Mouse (Mus musculus) liver, adult (tissue): ENCODE data around the gene Nos1.

Experiments used
- GATA4 ChIP-seq: IDR thresholded peaks from 2 replicates; pipeline ENCODE4 v1.6.1; 2014; ENCODE audit warnings: mild to moderate bottlenecking, low read length; ENCODE audit not compliant: insufficient replicate concordance

Gene Nos1

DNA sequence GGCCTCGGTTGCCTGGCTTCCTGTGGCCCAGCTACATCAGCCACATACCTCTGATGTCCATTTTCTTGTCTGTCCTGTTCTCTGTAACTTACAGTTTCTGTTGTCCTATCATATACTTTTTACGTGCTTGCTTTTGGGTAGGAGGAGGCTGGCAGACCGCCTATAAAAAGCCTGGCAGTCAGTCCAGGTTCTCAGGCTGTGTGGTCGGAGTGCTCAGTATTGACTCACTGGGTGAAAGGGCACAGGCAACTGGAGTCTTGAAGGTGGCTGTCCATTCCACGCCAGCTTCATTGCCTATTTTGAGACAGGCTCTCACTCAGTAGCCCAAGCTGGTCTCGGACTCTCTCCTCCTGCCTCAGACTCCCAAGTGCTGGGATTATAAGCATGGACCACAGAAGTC lies 208.9 kb downstream of the Nos1 start:
- no peak for TF ChIP-seq GATA4

DNA sequence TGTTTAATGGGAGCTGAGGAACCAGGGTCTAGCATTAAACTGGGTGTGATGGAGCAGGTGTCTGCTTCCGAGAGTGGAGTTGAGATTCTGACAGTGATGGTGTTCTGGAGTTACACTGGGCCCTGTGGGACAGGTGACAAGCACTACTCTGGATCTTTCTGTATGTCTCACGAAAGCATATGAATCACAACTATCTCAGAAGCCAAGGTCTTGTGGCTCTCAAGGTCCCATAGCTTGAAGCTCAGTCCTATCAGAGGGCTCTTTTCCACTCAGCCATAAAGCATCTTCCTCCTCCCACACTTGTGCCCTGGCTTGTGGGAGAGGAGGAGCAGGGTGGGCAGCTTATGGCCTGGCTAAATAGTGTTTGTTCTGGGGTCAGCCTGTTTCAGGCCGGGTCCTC lies 210.1 kb downstream of the Nos1 start:
- no peak for TF ChIP-seq GATA4

DNA sequence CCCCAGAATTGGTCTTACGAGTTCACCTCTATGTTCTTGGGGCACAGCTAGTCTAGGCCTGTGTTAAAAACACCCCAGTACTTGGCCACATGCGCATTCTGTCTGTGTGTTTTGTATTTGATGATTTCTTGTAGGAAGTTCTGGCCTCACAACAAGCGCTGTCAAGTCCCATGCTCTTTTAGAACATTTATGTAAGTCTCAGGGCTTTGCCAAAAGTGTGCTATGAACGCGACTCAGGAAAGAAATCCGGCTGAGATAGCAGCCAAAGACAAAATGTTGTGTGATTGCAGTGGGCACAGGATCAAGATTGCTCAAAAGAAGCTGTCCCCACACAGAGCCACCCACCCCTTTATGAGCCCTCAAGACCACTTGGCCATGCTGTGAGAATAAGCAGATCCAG lies 212.7 kb downstream of the Nos1 start:
- TF ChIP-seq GATA4 = no peak

DNA sequence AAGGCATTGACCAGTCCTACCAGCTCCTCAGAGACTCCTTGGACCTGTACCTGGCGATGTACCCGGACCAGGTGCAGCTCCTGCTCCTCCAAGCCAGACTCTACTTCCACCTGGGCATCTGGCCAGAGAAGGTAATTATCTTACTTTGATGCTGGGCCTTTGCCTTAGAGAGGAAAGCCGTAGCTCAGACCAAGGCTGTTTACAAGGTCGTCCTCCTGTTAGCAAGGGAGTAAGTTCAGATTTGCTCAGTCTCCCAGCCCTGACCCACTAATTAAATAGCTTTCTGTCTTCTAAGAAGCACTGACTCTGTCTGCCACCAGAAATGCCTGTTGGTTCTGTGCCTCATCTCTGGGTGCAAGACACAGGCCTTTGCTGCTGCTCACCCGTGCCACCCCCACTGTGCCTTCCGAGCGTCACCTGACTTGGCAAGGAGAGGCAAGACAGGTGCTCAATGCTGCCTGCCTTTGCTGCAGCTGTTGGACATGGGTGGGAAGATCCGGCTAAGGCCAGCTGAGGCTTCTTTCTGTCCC lies 214.6 kb downstream of the Nos1 start:
- TF ChIP-seq GATA4 = no peak

DNA sequence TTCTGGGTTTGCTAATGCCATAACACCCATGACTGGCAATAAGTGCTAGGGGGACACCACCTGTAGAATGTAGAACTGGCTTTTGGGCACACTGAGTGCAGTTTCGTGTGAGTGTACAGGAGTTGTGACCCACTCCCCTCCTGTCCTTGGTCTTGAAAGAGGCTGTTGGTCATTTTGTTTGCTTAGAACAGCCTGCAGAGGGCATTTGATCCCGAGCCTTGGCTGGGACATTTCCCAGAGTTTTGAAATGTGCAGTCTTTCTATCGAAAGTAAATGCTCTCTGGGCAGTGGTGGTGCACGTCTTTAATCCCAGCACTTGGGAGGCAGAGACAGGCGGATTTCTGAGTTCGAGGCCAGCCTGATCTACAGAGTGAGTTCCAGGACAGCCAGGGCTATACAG lies 215.1 kb downstream of the Nos1 start:
- TF ChIP-seq GATA4 = no peak

DNA sequence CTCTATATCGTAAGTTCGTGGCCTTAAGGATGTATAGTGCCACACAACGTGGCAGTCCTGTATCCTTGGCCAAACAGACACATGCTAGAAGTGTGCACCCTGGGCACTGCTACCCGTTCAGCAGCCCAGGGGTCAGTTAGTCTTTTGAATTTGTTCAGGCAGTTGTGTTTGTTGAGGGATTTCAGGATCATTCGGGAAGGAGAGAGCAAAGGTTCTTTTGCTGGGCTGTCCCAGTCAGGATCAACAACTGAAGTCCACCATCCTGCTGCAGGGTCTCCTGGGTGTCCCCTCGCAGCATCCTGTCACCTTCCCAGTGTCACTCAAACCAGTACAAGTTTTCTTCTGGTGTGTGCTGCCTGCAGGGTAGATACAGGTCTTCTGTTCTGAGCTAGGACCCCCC lies 215.7 kb downstream of the Nos1 start:
- TF ChIP-seq GATA4 = no peak

DNA sequence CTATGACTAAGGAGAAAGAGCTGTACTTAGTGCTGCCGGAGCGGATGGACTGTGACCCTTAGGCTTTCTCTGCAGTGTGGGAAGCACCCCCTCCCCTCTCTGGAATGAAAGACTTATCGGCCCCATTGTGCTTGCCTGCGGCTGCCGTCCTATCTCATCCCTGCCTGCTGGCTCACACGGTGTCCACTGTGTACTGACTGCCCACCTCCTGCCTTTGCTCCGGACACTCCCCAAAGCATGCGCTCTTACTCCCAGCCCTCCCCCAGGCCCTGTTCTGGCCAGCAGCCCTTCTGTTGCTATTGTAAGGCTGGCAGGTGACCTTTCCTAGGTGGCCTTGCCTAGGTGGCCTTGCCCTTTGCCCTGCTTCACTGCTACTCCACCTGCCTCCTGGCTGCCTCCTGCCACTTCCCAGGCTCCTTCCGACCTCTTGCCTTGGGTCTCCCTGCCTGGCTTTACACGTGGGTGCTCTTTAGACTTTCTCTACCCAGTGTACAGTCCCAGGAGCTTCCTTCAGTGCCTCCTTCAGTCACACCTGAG lies 216.7 kb downstream of the Nos1 start:
- TF ChIP-seq GATA4 = no peak

DNA sequence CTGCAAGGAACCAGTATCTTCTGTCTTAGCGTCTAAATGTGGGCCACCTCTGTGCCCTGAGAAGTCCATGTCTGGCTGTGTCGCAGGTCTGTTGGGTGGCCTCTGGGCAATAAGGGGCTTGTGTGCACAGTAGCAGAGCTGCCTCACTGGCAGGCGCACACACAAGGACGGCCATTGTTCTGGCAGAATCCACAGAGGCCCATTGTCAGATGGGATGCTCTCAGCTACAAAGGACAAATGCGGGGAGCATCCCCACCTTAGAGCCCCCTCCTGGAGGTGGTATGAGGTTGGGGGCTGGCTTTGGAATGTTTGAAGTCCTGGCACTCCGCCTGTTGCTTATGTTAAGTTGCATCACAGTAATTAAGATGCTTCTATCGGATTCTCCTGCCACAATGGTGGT lies 218.2 kb downstream of the Nos1 start:
- no peak for TF ChIP-seq GATA4

DNA sequence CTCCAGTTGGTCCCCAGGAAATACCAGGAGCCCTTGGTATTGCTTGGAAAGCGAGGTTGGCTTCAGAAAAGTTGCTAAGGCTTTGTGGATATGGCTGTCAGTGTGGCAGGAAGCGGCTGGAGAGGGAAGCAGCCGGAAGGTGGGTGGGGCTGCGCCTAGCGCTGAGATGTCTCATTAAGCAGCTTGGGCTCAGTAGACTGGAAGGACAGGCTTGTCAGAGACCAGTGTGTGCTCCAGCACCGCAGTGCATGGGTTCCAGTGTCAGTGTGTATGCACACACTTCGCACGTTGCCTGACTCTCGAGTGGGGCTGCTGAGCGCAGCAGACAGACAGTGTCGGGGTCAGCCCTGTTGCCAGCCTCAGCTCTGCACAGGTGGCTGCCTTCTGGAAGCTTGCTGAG lies 218.8 kb downstream of the Nos1 start:
- TF ChIP-seq GATA4 = no peak

DNA sequence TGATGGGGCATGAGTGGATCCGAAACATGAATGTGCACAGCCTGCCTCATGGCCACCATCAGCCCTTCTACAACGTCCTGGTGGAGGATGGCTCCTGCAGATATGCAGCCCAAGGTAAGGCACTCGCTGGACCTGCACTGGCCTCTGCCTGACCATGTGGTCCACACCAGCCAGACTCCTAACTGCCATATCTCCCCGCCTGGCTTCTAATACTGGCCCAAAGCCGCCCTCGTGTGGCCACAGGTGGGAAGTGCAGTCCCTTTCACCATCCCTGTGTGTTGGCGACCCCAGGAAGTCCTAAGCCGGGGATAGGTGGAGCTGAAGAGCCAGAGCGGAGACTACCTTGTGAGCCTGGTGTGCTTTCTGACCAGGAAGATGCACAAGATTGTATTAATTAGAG lies 221.2 kb downstream of the Nos1 start:
- TF ChIP-seq GATA4 = no peak; the same call in 1 of the 2 replicates

DNA sequence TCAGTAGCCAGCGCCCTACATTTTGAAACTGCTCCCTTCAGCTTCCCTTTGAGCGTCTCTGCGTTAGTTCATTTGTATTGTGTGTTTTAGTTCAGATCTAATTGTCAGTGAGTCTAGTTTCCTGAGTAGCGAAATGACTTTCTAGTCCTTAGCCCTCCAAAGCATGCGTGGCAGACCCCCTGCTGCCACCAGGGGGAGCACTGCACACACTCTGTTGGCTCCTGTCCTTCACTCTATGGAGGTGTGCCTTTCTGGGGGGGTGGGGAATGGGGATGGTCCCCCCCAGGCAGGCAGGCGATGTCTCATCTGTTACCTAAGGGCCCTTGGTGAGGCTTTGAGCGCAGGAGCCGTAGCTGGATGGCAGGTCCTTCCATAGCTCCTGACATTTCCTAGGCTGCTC lies 223.8 kb downstream of the Nos1 start:
- no peak for TF ChIP-seq GATA4

DNA sequence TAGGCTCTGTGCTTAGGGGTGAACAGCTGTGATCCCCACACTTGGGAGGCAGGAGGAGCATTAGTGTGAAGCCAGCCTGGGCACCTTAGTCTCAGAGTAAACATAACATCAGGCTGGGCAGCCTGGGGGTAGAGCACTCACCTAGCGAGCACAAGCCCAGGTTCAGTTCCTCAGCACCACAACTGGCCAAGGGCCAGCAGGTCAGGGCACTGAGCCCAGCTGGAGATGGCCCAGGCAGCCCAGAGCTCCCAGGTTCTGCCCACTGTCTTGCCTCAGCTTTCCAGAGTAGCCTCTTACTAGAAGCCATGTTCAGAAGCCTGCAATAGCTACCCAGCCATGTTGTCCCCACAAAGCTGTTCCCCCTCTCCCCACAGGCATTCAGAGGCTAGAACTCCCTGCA lies 224.9 kb downstream of the Nos1 start:
- no peak for TF ChIP-seq GATA4

DNA sequence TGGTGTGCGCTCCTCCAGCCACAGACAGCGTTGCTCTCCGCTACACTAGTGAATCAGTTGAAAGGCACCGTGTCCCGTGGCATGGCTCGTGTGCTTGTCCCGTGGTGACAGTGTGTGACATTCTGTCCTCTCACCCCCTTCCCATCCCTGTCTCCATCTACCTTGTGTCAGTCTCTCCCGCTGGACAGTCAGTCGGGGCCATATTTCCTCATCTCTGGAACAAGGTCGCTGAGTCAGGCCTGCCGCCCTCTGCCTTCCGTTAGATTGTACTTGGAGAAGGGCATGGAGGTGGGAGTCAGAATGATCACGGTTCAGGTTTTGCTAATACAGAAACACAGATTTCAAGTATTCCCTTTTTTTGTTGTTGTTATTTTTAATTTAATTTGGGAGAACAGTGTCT lies 227.5 kb downstream of the Nos1 start:
- TF ChIP-seq GATA4 = no peak
